Mouse (Mus musculus) adrenal gland, postnatal 14 days (tissue): ENCODE measurements around the gene Smn1. TPM values are rescaled to one million over a fixed set of nuclear protein-coding genes. Genes with fewer than 3 reads are reported as not detected.
"Not testable (repeated sequence)": the region's sequence is repeated elsewhere in the genome, so short reads cannot be mapped to it uniquely, and the experiment has no call there.

Experiments used
- DNase-seq: peaks from one replicate; pipeline ENCODE4 v3.0.0; 2021; ENCODE audit warnings: mixed read lengths
- long read RNA-seq, 2 experiments: library from polyadenylated mRNA; stranded (forward); transcript quantifications; one replicate each; pipeline ENCODE4 v2.0.0; 2021
- total RNA-seq: library from RNA; stranded (reverse); gene quantifications from 2 replicates; pipeline ENCODE4 v1.2.3, GENCODE M21; 2021

Gene Smn1
- total RNA-seq, result 28.2 and 37.0 TPM in 2 replicates
- long read RNA-seq, experiment 1, transcript Smn1-201 (9 exons, 1,222 nt), result major isoform, 34 of 41 reads
- long read RNA-seq, experiment 1, partial matches to known transcripts, result 2 of 41 reads
- long read RNA-seq, experiment 1, other reads (novel, unspliced or antisense), result 4 of 41 reads
- long read RNA-seq, experiment 2, transcript Smn1-201 (9 exons, 1,222 nt), result major isoform, 22 of 26 reads
- long read RNA-seq, experiment 2, partial matches to known transcripts, result 0 of 26 reads
- long read RNA-seq, experiment 2, other reads (novel, unspliced or antisense), result 4 of 26 reads

GRCm38 (mm10) chr13:100124423-100125257 lies at the start of gene Smn1:
Gene Smn1, plus strand, starts transcription at chr13:100124852.
- peak; percentile 94 for DNase-seq

GRCm38 (mm10) chr13:100098808-100099207 lies 25.8 kb upstream of the Smn1 start:
- DNase-seq, result no peak

- peak; percentile 11 for DNase-seq
Measured at GRCm38 (mm10) chr13:100103052-100103658, 21.5 kb upstream of the Smn1 start.

- DNase-seq, result peak; percentile 96
Measured at GRCm38 (mm10) chr13:100103748-100104254, 20.9 kb upstream of the Smn1 start, which contains the start of gene Bdp1. Gene Bdp1, minus strand, starts transcription at chr13:100104070.

- peak; percentile 87 for DNase-seq
Measured at GRCm38 (mm10) chr13:100107652-100108472, 16.8 kb upstream of the Smn1 start, which contains the start of gene Serf1. Gene Serf1, plus strand, starts transcription at chr13:100108012.

- DNase-seq, result peak; percentile 9
Measured at GRCm38 (mm10) chr13:100112218-100112972, 12.3 kb upstream of the Smn1 start.

- no peak for DNase-seq
Measured at GRCm38 (mm10) chr13:100123970-100124369, 682 bp upstream of the Smn1 start.

- DNase-seq, result no peak
Measured at GRCm38 (mm10) chr13:100125258-100125643, 599 bp downstream of the Smn1 start.

- DNase-seq, result no peak
Measured at GRCm38 (mm10) chr13:100141646-100142314, 17.1 kb downstream of the Smn1 start.

GRCm38 (mm10) chr13:100152659-100153058 lies 28.0 kb downstream of the Smn1 start:
- peak; percentile 13 for DNase-seq

- no peak for DNase-seq
Measured at GRCm38 (mm10) chr13:100156624-100157023, 32.0 kb downstream of the Smn1 start.

GRCm38 (mm10) chr13:100161171-100161870 lies 36.7 kb downstream of the Smn1 start:
- DNase-seq, result not testable (repeated sequence)

- not testable (repeated sequence) for DNase-seq
Measured at GRCm38 (mm10) chr13:100162467-100162866, 37.8 kb downstream of the Smn1 start.

- not testable (repeated sequence) for DNase-seq
Measured at GRCm38 (mm10) chr13:100166378-100166777, 41.7 kb downstream of the Smn1 start.

- peak; percentile 14 for DNase-seq
Measured at GRCm38 (mm10) chr13:100174360-100174759, 49.7 kb downstream of the Smn1 start.

- DNase-seq, result not testable (repeated sequence)
Measured at GRCm38 (mm10) chr13:100183111-100183510, 58.5 kb downstream of the Smn1 start.
